Mouse (Mus musculus) liver, postnatal 0 days (tissue): Measurements from ENCODE around the gene Utp11. TPM values are rescaled to one million over a fixed set of nuclear protein-coding genes. Genes with fewer than 3 reads are reported as not detected.

Experiments used
- ATAC-seq: fragments of 200-750 bp; cut with Nextera tagmentation; 2 replicates; pipeline ENCODE4 v1.8.0; 2017; ENCODE audit warnings: mild to moderate bottlenecking, moderate library complexity
- DNase-seq: peaks from one replicate; pipeline ENCODE4 v3.0.0-alpha.2; 2016
- H3K27ac ChIP-seq: fragments of 300-500 bp; sonication (generic); 2 replicates; pipeline ENCODE4 v1.5.1; 2014; ENCODE audit warnings: antibody characterized with exemption, moderate library complexity, mild to moderate bottlenecking, low read depth
- H3K27me3 ChIP-seq: fragments of 300-500 bp; sonication (generic); 2 replicates; pipeline ENCODE4 v1.6.1; 2014; ENCODE audit warnings: low read length, control low read depth, mixed read lengths; ENCODE audit not compliant: insufficient read depth
- H3K36me3 ChIP-seq: fragments of 300-500 bp; sonication (generic); replicated peaks from 2 replicates; pipeline ENCODE4 v1.6.1; 2014; ENCODE audit warnings: mild to moderate bottlenecking, control low read depth, low read length, moderate library complexity, mixed read lengths; ENCODE audit not compliant: insufficient read depth
- H3K4me1 ChIP-seq: fragments of 300-500 bp; sonication (generic); 2 replicates; pipeline ENCODE4 v1.6.1; 2014; ENCODE audit warnings: antibody characterized with exemption, mild to moderate bottlenecking, control low read depth; ENCODE audit not compliant: insufficient read depth
- H3K4me2 ChIP-seq: fragments of 300-500 bp; sonication (generic); 2 replicates; pipeline ENCODE4 v1.6.1; 2014; ENCODE audit warnings: low read depth, mild to moderate bottlenecking, low read length, moderate library complexity, mixed read lengths
- H3K4me3 ChIP-seq: fragments of 300-500 bp; sonication (generic); 2 replicates; pipeline ENCODE4 v1.5.1; 2014; ENCODE audit warnings: low read depth, low read length
- H3K9ac ChIP-seq: fragments of 300-500 bp; sonication (generic); replicated peaks from 2 replicates; pipeline ENCODE4 v1.6.1; 2014; ENCODE audit warnings: mild to moderate bottlenecking, moderate library complexity
- H3K9me3 ChIP-seq: fragments of 300-500 bp; sonication (generic); 2 replicates; pipeline ENCODE4 v1.6.1; 2016; ENCODE audit warnings: mild to moderate bottlenecking, control low read depth, low read length, mixed read lengths
- CTCF ChIP-seq: sonication (generic); IDR thresholded peaks from 2 replicates; pipeline ENCODE4 v1.5.1; 2016; ENCODE audit warnings: antibody characterized with exemption, low read depth
- EP300 ChIP-seq: IDR thresholded peaks from 2 replicates; pipeline ENCODE4 v1.6.1; 2016; ENCODE audit warnings: antibody characterized with exemption, low read depth, mild to moderate bottlenecking
- WGBS: fragments of 180-500 bp; shearing (Covaris S2); extraction: QIAGEN DNeasy Blood & Tissue Kit; methylation state at CpG from one replicate; pipeline ENCODE4 v1.1.7; 2014; ENCODE audit not compliant: insufficient replicate concordance; 5-methylcytosine and 5-hydroxymethylcytosine counted together
- polyA plus RNA-seq: library from polyadenylated mRNA; unstranded; fragments of >200 nt; fragmentation: Nextera tagmentation; extraction: Ambion mirVana; gene quantifications from 2 replicates; pipeline ENCODE4 v1.2.1, GENCODE M21; 2015

Gene Utp11
- polyA plus RNA-seq, 1 experiment from 2014 or later, result 21.6 TPM

- H3K4me1 ChIP-seq, result peaks cover 26% of the 10 kb centered on the region
- peak overlapping the region; percentile 83 for H3K4me3 ChIP-seq
- H3K9me3 ChIP-seq, result no peaks in the 10 kb centered on the region
- 0 out of 2 replicates have a peak, but pooled peaks cover 3% of the 10 kb centered on the region for H3K36me3 ChIP-seq
- DNase-seq, result no peak
- no peaks in the 10 kb centered on the region for H3K27me3 ChIP-seq
- WGBS, result 59% methylated on average over 3 of the region's 3 CpGs
- H3K27ac ChIP-seq, result peak overlapping the region; percentile 60; the same call in 1 of the 2 replicates
- TF ChIP-seq EP300 (no peak), CTCF (no peak)
- H3K9ac ChIP-seq, result peak overlapping the region; percentile 86
- peak overlapping the region; percentile 84 for H3K4me2 ChIP-seq
- no peak for ATAC-seq
These were observed 961 bp downstream of the Utp11 start for GRCm38 (mm10) chr4:124692416-124692861.

GRCm38 (mm10) chr4:124691455-124691854 is 1.9 kb downstream of the Utp11 start:
- 63% methylated on average over 8 of the region's 8 CpGs for WGBS
- ATAC-seq (no peak), DNase-seq (no peak)
- Histone ChIP-seq H3K4me3 (no peak overlapping the region), H3K9ac (0 out of 2 replicates have a peak overlapping the region, but pooled peaks have one; percentile 16), H3K4me1 (peaks cover 26% of the 10 kb centered on the region), H3K27me3 (no peaks in the 10 kb centered on the region), H3K27ac (peak overlapping the region; percentile 2; the same call in 1 of the 2 replicates), H3K4me2 (peak overlapping the region; percentile 15; the same call in 1 of the 2 replicates), H3K36me3 (0 out of 2 replicates have a peak, but pooled peaks cover 3% of the 10 kb centered on the region), H3K9me3 (no peaks in the 10 kb centered on the region)
- TF ChIP-seq EP300, result no peak
- TF ChIP-seq CTCF, result no peak

- H3K27me3 ChIP-seq, result no peaks in the 10 kb centered on the region
- peaks cover 31% of the 10 kb centered on the region for H3K36me3 ChIP-seq
- TF ChIP-seq EP300 (no peak), CTCF (no peak)
- no peak overlapping the region for H3K4me3 ChIP-seq
- H3K27ac ChIP-seq, result no peak overlapping the region
- H3K9ac ChIP-seq, result no peak overlapping the region
- ATAC-seq (no peak), DNase-seq (no peak)
- no peaks in the 10 kb centered on the region for H3K9me3 ChIP-seq
- H3K4me2 ChIP-seq, result no peak overlapping the region
- H3K4me1 ChIP-seq, result peaks cover 3% of the 10 kb centered on the region
- 73% methylated on average over 8 of the region's 8 CpGs for WGBS
These were observed 7.5 kb downstream of the Utp11 start for GRCm38 (mm10) chr4:124685897-124686402.

- Histone ChIP-seq H3K4me1 (no peaks in the 10 kb centered on the region), H3K9ac (no peak overlapping the region), H3K27me3 (no peaks in the 10 kb centered on the region), H3K36me3 (peaks cover 35% of the 10 kb centered on the region), H3K27ac (no peak overlapping the region), H3K4me3 (no peak overlapping the region), H3K4me2 (no peak overlapping the region), H3K9me3 (no peaks in the 10 kb centered on the region)
- WGBS, result 74% methylated on average over 8 of the region's 8 CpGs
- TF ChIP-seq EP300 (no peak), CTCF (no peak)
- DNase-seq (no peak), ATAC-seq (no peak)
These were observed 7.9 kb downstream of the Utp11 start for GRCm38 (mm10) chr4:124685453-124685852.

- H3K4me1 ChIP-seq, result no peaks in the 10 kb centered on the region
- TF ChIP-seq CTCF, result peak; percentile 43
- TF ChIP-seq EP300, result no peak
- peaks cover 40% of the 10 kb centered on the region for H3K36me3 ChIP-seq
- ATAC-seq, result no peak
- WGBS, result 74% methylated on average over 4 of the region's 4 CpGs
- H3K27ac ChIP-seq, result no peak overlapping the region
- no peak overlapping the region for H3K4me2 ChIP-seq
- DNase-seq, result no peak
- no peak overlapping the region for H3K4me3 ChIP-seq
- no peaks in the 10 kb centered on the region for H3K9me3 ChIP-seq
- no peak overlapping the region for H3K9ac ChIP-seq
- no peaks in the 10 kb centered on the region for H3K27me3 ChIP-seq
These were observed 8.4 kb downstream of the Utp11 start for GRCm38 (mm10) chr4:124685004-124685403.

- 78% methylated on average over 4 of the region's 4 CpGs for WGBS
- Histone ChIP-seq H3K36me3 (peaks cover 54% of the 10 kb centered on the region), H3K4me1 (no peaks in the 10 kb centered on the region), H3K4me3 (no peak overlapping the region), H3K9ac (no peak overlapping the region), H3K27ac (no peak overlapping the region), H3K27me3 (no peaks in the 10 kb centered on the region), H3K9me3 (no peaks in the 10 kb centered on the region), H3K4me2 (no peak overlapping the region)
- ATAC-seq (no peak), DNase-seq (no peak)
- TF ChIP-seq EP300 (no peak), CTCF (no peak)
These were observed 9.9 kb downstream of the Utp11 start for GRCm38 (mm10) chr4:124683474-124683873.
